Mouse (Mus musculus): Measurements from ENCODE around the gene Grin2b.

DNA sequence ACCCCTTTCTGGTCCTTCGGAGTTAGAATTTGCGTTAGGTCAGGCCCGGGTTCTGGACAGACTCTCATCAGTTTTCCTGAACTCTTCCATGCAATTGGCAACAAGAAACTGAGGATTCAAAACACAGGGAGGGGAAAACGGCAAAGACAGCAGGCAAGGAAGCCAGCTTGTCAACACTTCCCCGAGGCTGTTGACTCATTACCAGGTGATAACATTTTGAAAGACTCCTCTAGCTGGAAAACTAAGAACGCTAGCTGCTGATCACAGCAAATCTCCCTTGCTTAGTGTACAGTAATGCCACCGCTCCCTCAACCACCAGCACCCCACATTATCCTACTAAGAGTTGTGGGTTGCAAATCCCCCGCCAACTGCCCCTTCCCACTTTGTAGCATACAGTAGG lies 266.2 kb downstream of the Grin2b start:
- TF ChIP-seq CTCF (IDR thresholded peaks at IDR 0.05; ENCODE audit: control insufficient read depth, insufficient read depth, insufficient read length) (no peak), USF1 (IDR thresholded peaks at IDR 0.05; ENCODE audit: low read depth) (no peak), MAX (IDR thresholded peaks at IDR 0.05) (no peak), MYOG (IDR thresholded peaks at IDR 0.05; ENCODE audit: control insufficient read depth, extremely low read depth, insufficient read length) (no peak), CEBPB (IDR thresholded peaks at IDR 0.05; ENCODE audit: low read depth) (no peak), MYOD1 (IDR thresholded peaks at IDR 0.05; ENCODE audit: control insufficient read depth, insufficient read length, low read depth) (no peak)
